Mouse (Mus musculus) embryonic fibroblast, embryonic 13.5 days (primary cell): ENCODE results near the gene Polr2m. TPM values are rescaled to one million over a fixed set of nuclear protein-coding genes. Genes with fewer than 3 reads are reported as not detected.
"Not testable (repeated sequence)": the region's sequence is repeated elsewhere in the genome, so short reads cannot be mapped to it uniquely, and the experiment has no call there.

Source experiments
- H3K27ac ChIP-seq: 2 replicates; pipeline ENCODE4 v1.5.1; 2012; ENCODE audit warnings: low read length, control low read depth, inconsistent platforms; ENCODE audit not compliant: insufficient read depth
- H3K4me1 ChIP-seq: 2 replicates; pipeline ENCODE4 v1.6.1; 2011; ENCODE audit warnings: low read length; ENCODE audit not compliant: control insufficient read depth, insufficient read depth
- H3K4me3 ChIP-seq: 2 replicates; pipeline ENCODE4 v1.5.1; 2011; ENCODE audit warnings: mild to moderate bottlenecking, control low read depth, low read length; ENCODE audit not compliant: insufficient read depth
- CTCF ChIP-seq: IDR thresholded peaks from 2 replicates; pipeline ENCODE4 v1.5.1; 2011; ENCODE audit warnings: mild to moderate bottlenecking, control low read depth, low read length, moderate library complexity, borderline replicate concordance; ENCODE audit not compliant: insufficient read depth
- POLR2A ChIP-seq: IDR thresholded peaks from 2 replicates; pipeline ENCODE4 v1.6.1; 2011; ENCODE audit warnings: low read depth, mild to moderate bottlenecking, control low read depth, low read length, moderate library complexity
- polyA plus RNA-seq: library from polyadenylated mRNA; stranded (reverse); fragments of >200 nt; gene quantifications from 2 replicates; pipeline ENCODE4 v1.2.4, GENCODE M21; 2011; ENCODE audit warnings: low read depth; ENCODE audit not compliant: missing spikeins, insufficient read length

Polr2m gene
- polyA plus RNA-seq, 1 experiment: 185 TPM

DNA sequence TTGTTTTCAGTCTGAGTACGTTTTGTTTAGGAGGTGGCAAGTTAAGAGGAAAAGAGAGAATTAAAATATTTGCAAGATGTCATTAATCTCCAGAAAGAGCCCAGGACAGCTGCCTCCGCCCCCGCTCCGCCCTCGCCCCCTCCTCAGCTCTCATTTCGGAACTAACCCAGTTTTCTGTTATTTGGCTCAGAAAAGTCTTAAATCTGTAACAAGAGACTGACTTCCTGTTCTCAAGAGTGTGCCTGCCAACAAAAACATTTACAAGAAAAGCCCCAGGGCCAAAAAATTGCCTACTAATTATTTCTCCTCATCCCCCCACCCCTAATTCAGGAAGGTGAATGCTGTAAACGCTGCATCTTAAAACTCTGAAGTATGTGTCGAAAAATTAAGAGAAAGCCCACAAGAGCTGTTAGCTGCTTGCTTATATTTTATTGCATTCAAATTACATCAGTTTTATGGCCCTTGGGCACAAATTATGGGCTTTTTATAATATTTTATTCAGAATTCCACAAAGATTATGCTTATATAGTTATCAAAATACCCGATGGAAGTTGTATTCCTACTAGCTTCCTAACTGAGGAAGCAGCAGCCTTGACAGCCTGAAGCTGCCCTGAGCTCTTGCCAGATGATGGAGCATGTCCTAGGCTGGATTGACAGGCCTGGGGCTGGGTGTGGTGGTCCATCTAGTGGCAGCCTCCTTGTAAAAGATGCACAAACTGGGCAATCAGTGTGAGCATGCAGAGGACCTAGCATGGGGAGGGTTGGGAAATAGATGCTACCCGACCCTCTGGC is 12.9 kb upstream of the Polr2m start:
- peaks cover 10% of the 10 kb centered on the region for H3K4me1 ChIP-seq
- TF ChIP-seq CTCF: no peak
- no peak for TF ChIP-seq POLR2A
- H3K4me3 ChIP-seq: no peak overlapping the region
- H3K27ac ChIP-seq: peak overlapping the region; percentile 41

DNA sequence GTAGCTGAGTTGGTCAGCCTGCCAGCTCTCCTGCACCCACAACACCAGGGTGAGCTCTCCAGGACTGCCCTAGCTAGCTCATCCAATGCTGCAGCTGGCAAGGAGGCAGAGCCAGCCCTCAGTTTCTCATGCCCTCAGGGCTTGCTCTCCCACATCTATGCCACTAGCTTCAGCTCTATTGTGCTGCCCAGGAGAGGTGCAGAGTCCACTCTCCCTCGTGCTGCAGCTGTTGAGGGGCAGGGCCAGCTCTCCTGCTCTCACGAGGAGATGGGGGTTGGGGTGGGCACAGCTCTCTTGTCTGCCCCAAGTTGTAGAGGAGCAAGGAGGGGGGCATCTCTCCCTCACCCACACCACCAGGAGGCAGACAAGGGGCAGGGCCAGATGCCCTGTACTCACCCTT is 10.9 kb upstream of the Polr2m start:
- no peaks in the 10 kb centered on the region; the same call in 1 of the 2 replicates for H3K4me1 ChIP-seq
- H3K27ac ChIP-seq: no peak overlapping the region
- no peak overlapping the region for H3K4me3 ChIP-seq
- TF ChIP-seq POLR2A: no peak

DNA sequence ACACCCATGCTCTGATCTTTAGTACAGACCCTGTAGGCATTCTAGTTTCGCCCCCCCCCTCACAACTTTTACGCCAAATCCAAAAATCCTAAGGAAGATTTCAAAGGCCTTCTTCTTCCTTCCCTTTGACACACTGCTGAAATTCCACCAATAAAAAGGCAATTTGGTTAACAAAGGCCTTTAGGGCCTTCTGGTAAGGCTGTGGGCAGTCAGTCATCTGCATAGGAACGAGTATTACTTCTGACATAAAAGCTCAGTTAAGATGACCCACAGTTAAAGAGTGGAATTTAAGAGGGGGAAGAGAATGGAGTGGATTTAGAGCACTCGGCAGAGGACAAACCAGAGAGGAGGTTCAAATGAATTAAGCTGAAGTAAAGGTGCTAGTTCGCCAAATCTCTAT is 8.0 kb upstream of the Polr2m start:
- TF ChIP-seq CTCF (no peak), POLR2A (no peak)
- H3K27ac ChIP-seq: no peak overlapping the region
- H3K4me3 ChIP-seq: no peak overlapping the region
- H3K4me1 ChIP-seq: no peaks in the 10 kb centered on the region

DNA sequence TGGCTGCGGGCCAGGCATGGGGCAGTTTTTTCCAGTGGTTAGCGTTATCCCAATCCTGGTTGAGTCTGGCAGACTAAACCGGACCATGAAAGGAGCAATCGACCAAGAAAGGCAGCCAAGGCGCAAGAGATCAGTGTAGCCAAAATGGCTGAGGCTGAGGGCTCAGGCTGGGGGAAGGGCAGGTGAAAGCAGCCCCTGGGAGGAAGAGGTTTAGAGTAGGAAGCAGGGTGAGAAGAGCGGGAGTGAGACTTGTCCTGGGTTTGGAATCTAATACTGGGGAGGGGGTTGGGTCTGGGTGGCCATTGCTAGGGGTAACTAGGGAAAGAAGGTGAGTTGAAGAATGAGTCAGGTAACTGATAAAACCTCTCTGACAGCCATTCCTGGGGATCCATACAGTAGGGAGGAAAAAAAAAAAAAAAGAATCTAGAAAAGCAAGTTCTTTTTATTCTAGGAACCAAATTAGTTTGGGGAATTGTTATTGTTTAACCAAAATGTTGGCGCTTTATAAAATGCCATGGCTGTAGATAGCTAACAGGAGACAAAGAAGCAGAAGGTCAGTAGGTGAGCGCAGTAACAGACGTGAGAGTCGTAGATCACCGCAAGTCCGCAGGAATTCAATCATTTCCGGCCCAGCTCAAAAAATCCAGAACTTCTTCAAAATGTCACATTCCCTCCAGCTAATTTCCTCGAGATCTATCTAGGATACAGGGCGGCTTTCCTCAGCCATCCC is 6.7 kb upstream of the Polr2m start:
- Histone ChIP-seq H3K27ac (no peak overlapping the region), H3K4me3 (no peak overlapping the region), H3K4me1 (no peaks in the 10 kb centered on the region)
- TF ChIP-seq CTCF: no peak
- no peak for TF ChIP-seq POLR2A

DNA sequence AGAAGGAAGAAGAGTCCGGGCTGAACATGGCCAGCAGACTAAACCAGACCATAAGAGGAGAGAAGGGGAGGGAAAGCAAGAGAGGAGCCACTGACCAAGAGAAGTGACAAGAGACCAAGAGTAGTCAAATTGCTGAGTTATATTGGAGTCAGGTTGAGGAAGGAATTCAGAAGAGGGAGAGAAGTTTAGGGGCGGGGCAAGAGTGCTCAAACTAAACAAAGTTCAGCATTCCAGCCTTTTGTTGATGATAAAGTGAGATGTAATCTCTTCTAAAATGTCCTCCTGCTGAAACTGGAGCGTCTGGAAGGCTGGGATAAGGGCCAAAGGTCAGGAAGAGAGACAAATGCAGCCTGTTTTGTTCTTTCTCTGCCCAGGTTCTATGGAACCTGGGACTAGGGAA is 4.3 kb upstream of the Polr2m start:
- no peak overlapping the region for H3K4me3 ChIP-seq
- no peak for TF ChIP-seq POLR2A
- TF ChIP-seq CTCF: no peak
- H3K4me1 ChIP-seq: no peaks in the 10 kb centered on the region
- H3K27ac ChIP-seq: no peak overlapping the region

DNA sequence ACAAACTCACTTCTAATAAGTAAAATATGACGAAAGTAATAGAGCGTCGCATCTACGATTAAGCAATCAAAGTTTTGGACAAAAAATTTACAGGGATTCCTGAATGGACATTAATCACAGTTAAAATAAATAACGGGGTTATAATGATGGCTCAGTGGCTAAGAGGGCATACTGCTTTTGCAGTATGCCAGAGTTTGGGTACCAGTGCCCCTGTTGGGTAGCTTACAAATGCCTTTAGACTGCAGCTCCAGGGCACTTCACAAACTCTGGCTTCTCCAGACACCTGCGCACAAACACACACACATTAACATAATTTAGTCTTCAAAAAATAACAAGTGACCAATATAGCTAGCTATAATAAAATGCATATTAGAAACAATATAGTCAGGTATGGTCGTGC is 392 bp upstream of the Polr2m start:
- no peak overlapping the region for H3K27ac ChIP-seq
- no peak overlapping the region for H3K4me3 ChIP-seq
- H3K4me1 ChIP-seq: peaks cover 6% of the 10 kb centered on the region
- no peak for TF ChIP-seq POLR2A
- TF ChIP-seq CTCF: no peak

DNA sequence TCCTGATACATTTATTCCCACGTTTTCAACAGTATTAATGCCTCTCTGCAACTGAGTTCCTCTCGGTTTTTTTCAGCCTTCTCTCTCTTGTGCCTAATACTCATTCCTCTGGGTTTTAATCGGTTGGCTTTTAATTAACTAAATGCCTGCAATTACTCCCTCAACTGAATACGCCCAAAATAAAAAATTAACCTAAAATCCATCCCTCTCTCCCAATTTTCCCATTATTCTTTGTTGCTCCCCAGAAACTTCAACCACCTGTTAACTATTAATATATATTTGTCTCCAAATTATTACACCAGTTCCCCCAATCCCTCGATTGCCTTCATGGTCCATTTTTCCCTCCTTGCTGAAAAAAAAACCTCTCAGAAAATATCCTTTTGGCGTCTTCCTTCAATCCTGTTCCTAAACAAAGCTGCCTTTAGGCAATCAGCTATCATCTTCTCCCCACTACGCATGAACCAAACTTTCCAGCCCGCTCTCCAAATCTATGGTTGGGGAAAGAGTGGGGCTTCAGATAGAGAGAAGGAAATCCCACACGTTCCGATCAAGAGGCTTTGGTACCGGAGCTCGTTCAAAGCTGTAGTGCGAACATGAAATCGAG is 762 bp downstream of the Polr2m start:
- H3K4me1 ChIP-seq: peaks cover 6% of the 10 kb centered on the region
- peak overlapping the region; percentile 100 for H3K4me3 ChIP-seq
- no peak for TF ChIP-seq CTCF
- no peak for TF ChIP-seq POLR2A
- peak overlapping the region; percentile 72 for H3K27ac ChIP-seq

DNA sequence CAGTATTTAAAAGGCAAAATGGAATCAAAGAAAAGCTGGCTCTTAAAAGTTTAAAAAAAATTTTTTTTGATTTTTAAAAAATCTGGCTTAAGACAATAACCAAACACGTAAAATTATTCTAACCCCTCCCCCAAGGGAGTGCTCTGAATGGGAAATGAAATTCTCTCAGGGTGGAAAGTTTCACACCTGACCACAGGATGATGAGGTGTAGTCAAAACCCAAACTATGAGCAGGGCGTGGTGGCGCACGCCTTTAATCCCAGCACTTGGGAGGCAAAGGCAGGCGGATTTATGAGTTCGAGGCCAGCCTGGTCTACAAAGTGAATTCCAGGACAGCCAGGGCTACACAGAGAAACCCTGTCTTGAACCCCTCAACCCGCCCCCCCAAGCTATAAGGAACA is 1.9 kb downstream of the Polr2m start:
- H3K4me1 ChIP-seq, H3K27ac ChIP-seq: not testable (repeated sequence)
- peak overlapping the region; percentile 100 for H3K4me3 ChIP-seq

DNA sequence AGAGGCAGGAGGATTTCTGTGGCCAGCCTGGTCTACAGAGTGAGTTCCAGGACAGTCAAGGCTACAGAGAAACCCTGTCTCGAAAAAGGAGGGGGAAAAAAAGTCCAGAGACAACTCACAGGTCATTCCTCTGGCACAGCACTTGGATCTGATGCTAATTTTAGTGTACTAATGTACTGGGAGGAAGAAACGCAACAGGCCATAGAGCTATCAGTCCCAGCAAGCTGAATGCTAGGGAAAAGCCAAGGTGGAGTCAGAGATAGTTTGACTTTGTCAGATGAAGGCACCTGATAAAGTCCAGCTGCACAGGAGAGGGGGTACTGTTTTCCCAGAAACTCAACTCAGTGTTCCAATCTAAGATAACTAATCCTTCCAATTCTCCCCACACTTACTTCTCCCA is 5.4 kb downstream of the Polr2m start:
- H3K27ac ChIP-seq: no peak overlapping the region
- H3K4me1 ChIP-seq: peaks cover 6% of the 10 kb centered on the region
- H3K4me3 ChIP-seq: no peak overlapping the region
- TF ChIP-seq CTCF: no peak
- TF ChIP-seq POLR2A: no peak

DNA sequence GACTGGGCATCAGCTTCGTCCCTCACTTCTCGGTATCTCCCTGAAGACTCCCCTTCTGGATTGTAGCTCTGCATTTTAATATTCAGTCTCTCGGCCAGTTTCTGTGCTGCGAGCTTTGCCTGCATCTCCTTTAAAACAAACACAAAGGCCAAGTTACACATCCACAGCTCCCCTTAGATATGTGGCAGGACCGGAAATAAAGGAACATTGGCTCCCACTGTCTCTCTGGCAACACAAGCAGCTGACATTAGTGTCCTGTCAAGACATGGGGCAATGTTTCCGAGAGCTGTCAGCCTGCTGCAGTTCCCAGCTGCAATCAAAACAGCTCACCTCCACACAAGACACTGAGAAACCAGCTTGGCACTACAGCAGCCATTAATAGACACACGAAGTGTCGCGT is 6.3 kb downstream of the Polr2m start:
- peaks cover 6% of the 10 kb centered on the region for H3K4me1 ChIP-seq
- H3K4me3 ChIP-seq: no peak overlapping the region
- H3K27ac ChIP-seq: no peak overlapping the region
- TF ChIP-seq POLR2A: no peak
